Mouse (Mus musculus): ENCODE data around the gene Ctnna3. TPM values are rescaled to one million over a fixed set of nuclear protein-coding genes. Genes with fewer than 3 reads are reported as not detected.

Ctnna3 gene
- total and polyA plus RNA-seq, 2 experiments from 2014 or later, result 0.63 to 1.0 TPM

- DNase-seq (ENCODE audit: low spot score) (no peak), ATAC-seq (ENCODE audit: low FRiP score) (no peak)
- 84% methylated on average over 9 of the region's 9 CpGs for WGBS
- Histone ChIP-seq H3K36me3 (ENCODE audit: insufficient read depth, low read length) (no peaks in the 10 kb centered on the region), H3K9me3 (ENCODE audit: low read length) (no peaks in the 10 kb centered on the region), H3K4me3 (ENCODE audit: low read depth, low read length) (no peak overlapping the region), H3K4me1 (ENCODE audit: insufficient read depth, low read length) (no peaks in the 10 kb centered on the region), H3K9ac (replicated peaks; ENCODE audit: low read length, poor library complexity, severe bottlenecking) (no peak overlapping the region), H3K27ac (ENCODE audit: low read depth, low read length) (no peak overlapping the region), H3K4me2 (ENCODE audit: low read depth, low read length, poor library complexity, severe bottlenecking) (no peak overlapping the region), H3K27me3 (ENCODE audit: insufficient read depth, low read length) (no peaks in the 10 kb centered on the region)
- no peak for TF ChIP-seq CTCF (IDR thresholded peaks at IDR 0.05)
Observed at GRCm38 (mm10) chr10:63423591-63424474, 6.1 kb upstream of the Ctnna3 start.

GRCm38 (mm10) chr10:63424475-63424814, 5.5 kb upstream of the Ctnna3 start:
- H3K36me3 ChIP-seq (ENCODE audit: insufficient read depth, low read length), result no peaks in the 10 kb centered on the region
- H3K9me3 ChIP-seq (ENCODE audit: low read length), result no peaks in the 10 kb centered on the region
- no peaks in the 10 kb centered on the region for H3K4me1 ChIP-seq (ENCODE audit: insufficient read depth, low read length)
- DNase-seq (ENCODE audit: low spot score), result peak; percentile 5
- TF ChIP-seq CTCF (IDR thresholded peaks at IDR 0.05), result peak; percentile 58
- no peak for ATAC-seq (ENCODE audit: low FRiP score)
- H3K4me3 ChIP-seq (ENCODE audit: low read depth, low read length), result no peak overlapping the region
- H3K27ac ChIP-seq (ENCODE audit: low read depth, low read length), result no peak overlapping the region
- no peaks in the 10 kb centered on the region for H3K27me3 ChIP-seq (ENCODE audit: insufficient read depth, low read length)
- H3K4me2 ChIP-seq (ENCODE audit: low read depth, low read length, poor library complexity, severe bottlenecking), result no peak overlapping the region
- no peak overlapping the region for H3K9ac ChIP-seq (replicated peaks; ENCODE audit: low read length, poor library complexity, severe bottlenecking)

GRCm38 (mm10) chr10:63427146-63427545, 2.8 kb upstream of the Ctnna3 start:
- Histone ChIP-seq H3K9ac (replicated peaks; ENCODE audit: low read length, poor library complexity, severe bottlenecking) (no peak overlapping the region), H3K27me3 (ENCODE audit: insufficient read depth, low read length) (no peaks in the 10 kb centered on the region), H3K4me2 (ENCODE audit: low read depth, low read length, poor library complexity, severe bottlenecking) (no peak overlapping the region), H3K9me3 (ENCODE audit: low read length) (no peaks in the 10 kb centered on the region), H3K4me3 (ENCODE audit: low read depth, low read length) (no peak overlapping the region), H3K36me3 (ENCODE audit: insufficient read depth, low read length) (no peaks in the 10 kb centered on the region), H3K27ac (ENCODE audit: low read depth, low read length) (no peak overlapping the region), H3K4me1 (ENCODE audit: insufficient read depth, low read length) (no peaks in the 10 kb centered on the region)
- TF ChIP-seq CTCF (IDR thresholded peaks at IDR 0.05), result no peak
- WGBS, result 84% methylated on average over 8 of the region's 8 CpGs
- DNase-seq (ENCODE audit: low spot score) (no peak), ATAC-seq (ENCODE audit: low FRiP score) (no peak)

GRCm38 (mm10) chr10:63428243-63429022, 1.5 kb upstream of the Ctnna3 start:
- H3K4me2 ChIP-seq (ENCODE audit: low read depth, low read length, poor library complexity, severe bottlenecking), result peak overlapping the region; percentile 57

GRCm38 (mm10) chr10:63429023-63429340, 916 bp upstream of the Ctnna3 start:
- no peak overlapping the region for H3K27ac ChIP-seq (ENCODE audit: low read depth, low read length)
- no peak for ATAC-seq (ENCODE audit: low FRiP score)
- no peak for DNase-seq (ENCODE audit: low spot score)
- H3K4me1 ChIP-seq (ENCODE audit: insufficient read depth, low read length), result no peaks in the 10 kb centered on the region
- under 1% methylated on average over 11 of the region's 11 CpGs for WGBS
- peak overlapping the region; percentile 75 for H3K4me3 ChIP-seq (ENCODE audit: low read depth, low read length)
- H3K36me3 ChIP-seq (ENCODE audit: insufficient read depth, low read length), result no peaks in the 10 kb centered on the region
- H3K9ac ChIP-seq (replicated peaks; ENCODE audit: low read length, poor library complexity, severe bottlenecking), result peak overlapping the region; percentile 48
- no peak for TF ChIP-seq CTCF (IDR thresholded peaks at IDR 0.05)
- no peaks in the 10 kb centered on the region for H3K27me3 ChIP-seq (ENCODE audit: insufficient read depth, low read length)
- H3K9me3 ChIP-seq (ENCODE audit: low read length), result no peaks in the 10 kb centered on the region
- H3K4me2 ChIP-seq (ENCODE audit: low read depth, low read length, poor library complexity, severe bottlenecking), result peak overlapping the region; percentile 57

More at GRCm38 (mm10) chr10:63428243-63429022, 1.5 kb upstream of the Ctnna3 start:
- DNase-seq (ENCODE audit: low spot score) (peak; percentile 52), ATAC-seq (ENCODE audit: low FRiP score) (no peak)
- Histone ChIP-seq H3K9me3 (ENCODE audit: low read length) (no peaks in the 10 kb centered on the region), H3K4me1 (ENCODE audit: insufficient read depth, low read length) (no peaks in the 10 kb centered on the region), H3K36me3 (ENCODE audit: insufficient read depth, low read length) (no peaks in the 10 kb centered on the region), H3K27me3 (ENCODE audit: insufficient read depth, low read length) (no peaks in the 10 kb centered on the region), H3K9ac (replicated peaks; ENCODE audit: low read length, poor library complexity, severe bottlenecking) (peak overlapping the region; percentile 48), H3K27ac (ENCODE audit: low read depth, low read length) (no peak overlapping the region), H3K4me3 (ENCODE audit: low read depth, low read length) (peak overlapping the region; percentile 75)
- 21% methylated on average over 19 of the region's 19 CpGs for WGBS
- TF ChIP-seq CTCF (IDR thresholded peaks at IDR 0.05), result peak; percentile 29; the same call in 1 of the 2 replicates

- WGBS, result under 1% methylated on average over 34 of the region's 34 CpGs
- DNase-seq (ENCODE audit: low spot score) (peak; percentile 95), ATAC-seq (ENCODE audit: low FRiP score) (peak; percentile 93)
- Histone ChIP-seq H3K27ac (ENCODE audit: low read depth, low read length) (peak overlapping the region; percentile 68), H3K4me3 (ENCODE audit: low read depth, low read length) (peak overlapping the region; percentile 75), H3K9me3 (ENCODE audit: low read length) (no peaks in the 10 kb centered on the region), H3K9ac (replicated peaks; ENCODE audit: low read length, poor library complexity, severe bottlenecking) (peak overlapping the region; percentile 64), H3K4me2 (ENCODE audit: low read depth, low read length, poor library complexity, severe bottlenecking) (peak overlapping the region; percentile 57), H3K36me3 (ENCODE audit: insufficient read depth, low read length) (no peaks in the 10 kb centered on the region), H3K27me3 (ENCODE audit: insufficient read depth, low read length) (no peaks in the 10 kb centered on the region), H3K4me1 (ENCODE audit: insufficient read depth, low read length) (no peaks in the 10 kb centered on the region)
- no peak for TF ChIP-seq CTCF (IDR thresholded peaks at IDR 0.05)
Observed at GRCm38 (mm10) chr10:63429380-63429779, 518 bp upstream of the Ctnna3 start.

Measured in midbrain, postnatal 0 days (tissue).